Mouse (Mus musculus): ENCODE data around the gene Aebp1. TPM values are rescaled to one million over a fixed set of nuclear protein-coding genes. Genes with fewer than 3 reads are reported as not detected.
A peak's percentile ranks its signal among the peaks of the same experiment; 100 is the strongest.

Gene Aebp1
- polyA plus RNA-seq, 1 experiment: 372 TPM

GRCm38 (mm10) chr11:5868324-5868723 is 6.6 kb downstream of the Aebp1 start:
- TF ChIP-seq POLR2A (IDR thresholded peaks at IDR 0.05; ENCODE audit: low read depth, low read length) (no peak), CTCF (IDR thresholded peaks at IDR 0.05; ENCODE audit: borderline replicate concordance, insufficient read depth, low read length) (no peak)
- no peak overlapping the region for H3K4me3 ChIP-seq (ENCODE audit: insufficient read depth, low read length)
- H3K27ac ChIP-seq (ENCODE audit: insufficient read depth, low read length): no peak overlapping the region
- 0 out of 2 replicates have a peak, but pooled peaks cover 4% of the 10 kb centered on the region for H3K4me1 ChIP-seq (ENCODE audit: control insufficient read depth, insufficient read depth, low read length)

DNA sequence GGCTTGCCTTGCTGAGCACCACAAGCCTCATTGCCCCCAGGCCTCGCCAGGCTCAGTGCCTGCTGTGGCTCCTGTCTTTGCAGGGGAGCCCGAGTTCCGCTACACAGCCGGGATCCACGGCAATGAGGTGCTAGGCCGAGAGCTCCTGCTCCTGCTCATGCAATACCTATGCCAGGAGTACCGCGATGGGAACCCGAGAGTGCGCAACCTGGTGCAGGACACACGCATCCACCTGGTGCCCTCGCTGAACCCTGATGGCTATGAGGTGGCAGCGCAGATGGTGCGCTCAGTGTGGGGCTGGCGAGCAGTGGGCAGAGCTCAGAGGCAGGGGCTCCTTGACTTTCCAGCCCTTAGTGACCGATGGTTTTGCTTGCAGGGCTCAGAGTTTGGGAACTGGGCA is 7.6 kb downstream of the Aebp1 start:
- Histone ChIP-seq H3K4me3 (ENCODE audit: insufficient read depth, low read length) (no peak overlapping the region), H3K27ac (ENCODE audit: insufficient read depth, low read length) (no peak overlapping the region), H3K4me1 (ENCODE audit: control insufficient read depth, insufficient read depth, low read length) (no peaks in the 10 kb centered on the region)
- TF ChIP-seq POLR2A (IDR thresholded peaks at IDR 0.05; ENCODE audit: low read depth, low read length) (0 out of 2 replicates have a peak, but pooled peaks have one; percentile 6), CTCF (IDR thresholded peaks at IDR 0.05; ENCODE audit: borderline replicate concordance, insufficient read depth, low read length) (no peak)

- Histone ChIP-seq H3K27ac (ENCODE audit: insufficient read depth, low read length) (no peak overlapping the region), H3K4me1 (ENCODE audit: control insufficient read depth, insufficient read depth, low read length) (no peaks in the 10 kb centered on the region), H3K4me3 (ENCODE audit: insufficient read depth, low read length) (no peak overlapping the region)
- TF ChIP-seq POLR2A (IDR thresholded peaks at IDR 0.05; ENCODE audit: low read depth, low read length) (no peak), CTCF (IDR thresholded peaks at IDR 0.05; ENCODE audit: borderline replicate concordance, insufficient read depth, low read length) (no peak)
These were observed 8.3 kb downstream of the Aebp1 start for GRCm38 (mm10) chr11:5870069-5870468.

- Histone ChIP-seq H3K27ac (ENCODE audit: insufficient read depth, low read length) (no peak overlapping the region), H3K4me3 (ENCODE audit: insufficient read depth, low read length) (no peak overlapping the region), H3K4me1 (ENCODE audit: control insufficient read depth, insufficient read depth, low read length) (0 out of 2 replicates have a peak, but pooled peaks cover 2% of the 10 kb centered on the region)
- TF ChIP-seq CTCF (IDR thresholded peaks at IDR 0.05; ENCODE audit: borderline replicate concordance, insufficient read depth, low read length): no peak
- TF ChIP-seq POLR2A (IDR thresholded peaks at IDR 0.05; ENCODE audit: low read depth, low read length): no peak; the same call in 1 of the 2 replicates
These were observed 11.0 kb downstream of the Aebp1 start for GRCm38 (mm10) chr11:5872707-5873106.

- TF ChIP-seq POLR2A (IDR thresholded peaks at IDR 0.05; ENCODE audit: low read depth, low read length) (peak; percentile 35; the same call in 1 of the 2 replicates), CTCF (IDR thresholded peaks at IDR 0.05; ENCODE audit: borderline replicate concordance, insufficient read depth, low read length) (no peak)
- Histone ChIP-seq H3K4me1 (ENCODE audit: control insufficient read depth, insufficient read depth, low read length) (0 out of 2 replicates have a peak, but pooled peaks cover 2% of the 10 kb centered on the region), H3K4me3 (ENCODE audit: insufficient read depth, low read length) (no peak overlapping the region), H3K27ac (ENCODE audit: insufficient read depth, low read length) (no peak overlapping the region)
These were observed 11.4 kb downstream of the Aebp1 start for GRCm38 (mm10) chr11:5873192-5873591.

DNA sequence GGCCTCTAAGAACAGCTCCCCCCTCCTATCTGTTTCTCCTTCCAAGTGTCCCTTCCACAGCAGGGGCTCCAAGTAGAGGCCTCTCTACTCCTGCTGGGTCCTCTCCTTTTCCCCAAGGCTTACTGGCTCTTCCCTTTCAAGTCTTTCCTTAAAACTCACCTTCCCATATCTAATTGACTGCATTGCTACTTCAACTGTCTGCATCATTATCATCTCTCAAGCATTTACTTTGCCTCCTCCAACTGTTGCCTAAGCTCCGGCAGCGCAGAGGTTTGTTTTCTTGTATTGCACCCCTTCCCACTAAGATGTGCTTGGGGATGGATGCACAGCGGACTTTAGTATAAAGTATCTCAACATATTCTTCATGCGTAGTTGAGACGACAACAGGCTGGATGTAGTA is 15.7 kb downstream of the Aebp1 start:
- Histone ChIP-seq H3K4me3 (ENCODE audit: insufficient read depth, low read length) (peak overlapping the region; percentile 72), H3K27ac (ENCODE audit: insufficient read depth, low read length) (no peak overlapping the region), H3K4me1 (ENCODE audit: control insufficient read depth, insufficient read depth, low read length) (0 out of 2 replicates have a peak, but pooled peaks cover 2% of the 10 kb centered on the region)
- TF ChIP-seq POLR2A (IDR thresholded peaks at IDR 0.05; ENCODE audit: low read depth, low read length) (no peak), CTCF (IDR thresholded peaks at IDR 0.05; ENCODE audit: borderline replicate concordance, insufficient read depth, low read length) (no peak)

GRCm38 (mm10) chr11:5877921-5878526 is 16.3 kb downstream of the Aebp1 start, which contains the start of gene Pold2:
Pold2 (minus strand) TSS chr11:5878292.
- H3K4me1 ChIP-seq (ENCODE audit: control insufficient read depth, insufficient read depth, low read length): 0 out of 2 replicates have a peak, but pooled peaks cover 2% of the 10 kb centered on the region
- H3K27ac ChIP-seq (ENCODE audit: insufficient read depth, low read length): peak within 1 kb of the TSS; percentile 86
- H3K4me3 ChIP-seq (ENCODE audit: insufficient read depth, low read length): peak within 1 kb of the TSS; percentile 72
- TF ChIP-seq POLR2A (IDR thresholded peaks at IDR 0.05; ENCODE audit: low read depth, low read length): peak; percentile 93
- TF ChIP-seq CTCF (IDR thresholded peaks at IDR 0.05; ENCODE audit: borderline replicate concordance, insufficient read depth, low read length): no peak

DNA sequence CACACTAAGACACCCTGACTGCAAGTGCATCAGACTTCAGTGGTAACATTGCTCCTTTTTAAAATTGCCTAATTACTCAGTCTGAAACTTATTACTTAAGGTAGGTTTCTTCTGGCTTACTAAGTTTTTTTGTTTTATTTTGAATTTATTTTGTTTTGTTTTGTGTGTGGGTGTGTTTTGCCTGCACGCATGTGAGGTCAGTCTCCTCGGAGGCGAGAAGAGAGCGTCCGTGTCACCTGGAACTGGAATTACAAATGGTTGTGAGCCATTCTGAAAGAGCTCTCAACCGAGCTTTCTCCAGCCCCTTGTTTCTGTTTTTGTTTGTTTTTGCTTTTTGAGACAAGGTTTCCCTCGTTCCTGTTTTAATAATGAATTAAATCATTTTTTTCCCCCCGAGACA is 16.9 kb downstream of the Aebp1 start:
- no peak for TF ChIP-seq CTCF (IDR thresholded peaks at IDR 0.05; ENCODE audit: borderline replicate concordance, insufficient read depth, low read length)
- no peak for TF ChIP-seq POLR2A (IDR thresholded peaks at IDR 0.05; ENCODE audit: low read depth, low read length)
- 0 out of 2 replicates have a peak, but pooled peaks cover 2% of the 10 kb centered on the region for H3K4me1 ChIP-seq (ENCODE audit: control insufficient read depth, insufficient read depth, low read length)
- H3K4me3 ChIP-seq (ENCODE audit: insufficient read depth, low read length): peak overlapping the region; percentile 28; the same call in 1 of the 2 replicates
- H3K27ac ChIP-seq (ENCODE audit: insufficient read depth, low read length): peak overlapping the region; percentile 86

DNA sequence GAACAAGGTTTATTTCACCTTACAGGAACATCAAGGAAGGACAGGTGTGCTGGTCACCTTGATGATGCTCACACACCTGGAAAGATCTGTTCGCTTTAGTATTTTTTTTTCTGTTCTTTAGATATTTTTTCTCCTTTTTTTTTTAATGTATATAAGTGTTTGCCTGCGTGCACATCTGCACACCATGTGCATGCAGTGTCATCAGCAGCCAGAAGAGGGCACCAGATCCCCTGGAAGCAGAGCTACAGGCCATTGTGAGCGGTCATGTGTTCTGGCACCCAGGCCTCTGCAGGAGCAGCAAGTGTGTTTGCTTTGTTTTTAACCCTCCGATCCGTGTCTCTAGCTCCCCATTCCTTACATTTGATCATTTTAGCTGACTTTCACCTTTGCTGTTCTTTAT is 18.2 kb downstream of the Aebp1 start:
- no peak overlapping the region for H3K27ac ChIP-seq (ENCODE audit: insufficient read depth, low read length)
- no peak overlapping the region for H3K4me3 ChIP-seq (ENCODE audit: insufficient read depth, low read length)
- TF ChIP-seq CTCF (IDR thresholded peaks at IDR 0.05; ENCODE audit: borderline replicate concordance, insufficient read depth, low read length) (peak; percentile 83), POLR2A (IDR thresholded peaks at IDR 0.05; ENCODE audit: low read depth, low read length) (no peak)
- H3K4me1 ChIP-seq (ENCODE audit: control insufficient read depth, insufficient read depth, low read length): 0 out of 2 replicates have a peak, but pooled peaks cover 2% of the 10 kb centered on the region

DNA sequence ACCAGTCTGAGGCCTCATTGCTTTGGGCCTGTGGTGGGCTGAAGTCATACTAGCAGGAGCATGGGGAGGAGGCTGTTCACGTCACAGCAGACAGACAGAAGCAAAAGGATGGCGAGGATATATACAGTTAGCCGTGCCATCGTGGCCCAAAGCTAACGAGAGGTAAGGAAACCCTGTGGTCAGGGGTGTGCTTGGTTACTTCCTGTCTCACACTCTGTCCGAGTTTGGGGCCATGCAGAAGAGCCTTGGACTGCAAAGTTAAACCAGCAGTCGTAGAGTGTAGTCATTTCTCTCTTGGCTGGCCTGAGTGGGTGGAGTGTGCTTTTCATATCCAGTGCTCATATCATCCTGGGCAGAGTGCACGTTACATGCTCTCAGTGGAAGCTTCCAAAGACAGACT is 20.8 kb downstream of the Aebp1 start:
- H3K4me1 ChIP-seq (ENCODE audit: control insufficient read depth, insufficient read depth, low read length): no peaks in the 10 kb centered on the region
- no peak for TF ChIP-seq POLR2A (IDR thresholded peaks at IDR 0.05; ENCODE audit: low read depth, low read length)
- no peak for TF ChIP-seq CTCF (IDR thresholded peaks at IDR 0.05; ENCODE audit: borderline replicate concordance, insufficient read depth, low read length)
- no peak overlapping the region for H3K27ac ChIP-seq (ENCODE audit: insufficient read depth, low read length)
- no peak overlapping the region for H3K4me3 ChIP-seq (ENCODE audit: insufficient read depth, low read length)
